Mouse (Mus musculus) thymus, adult 18-20 months (tissue): ENCODE results near the gene 1700012B09Rik.

Experiments
- DNase-seq, 2 experiments: peaks; one replicate each; pipeline ENCODE4 v3.0.0; 2022; ENCODE audit warnings: mixed read lengths in 2 of 2

The 1700012B09Rik gene

GRCm38 (mm10) chr9:14728365-14728764 is 42.5 kb downstream of the 1700012B09Rik start:
- no peak for DNase-seq

- DNase-seq: no peak
These were observed 44.2 kb downstream of the 1700012B09Rik start for GRCm38 (mm10) chr9:14726629-14727028.

GRCm38 (mm10) chr9:14726005-14726404 is 44.8 kb downstream of the 1700012B09Rik start:
- no peak for DNase-seq

GRCm38 (mm10) chr9:14724755-14725420 is 45.9 kb downstream of the 1700012B09Rik start:
- no peak for DNase-seq

GRCm38 (mm10) chr9:14721610-14722009 is 49.2 kb downstream of the 1700012B09Rik start:
- DNase-seq: no peak

- no peak for DNase-seq
These were observed 50.4 kb downstream of the 1700012B09Rik start for GRCm38 (mm10) chr9:14720384-14720783.

- no peak for DNase-seq
These were observed 52.5 kb downstream of the 1700012B09Rik start for GRCm38 (mm10) chr9:14718332-14718691.

GRCm38 (mm10) chr9:14717689-14718331 is 53.0 kb downstream of the 1700012B09Rik start:
- DNase-seq: no peak

GRCm38 (mm10) chr9:14715258-14715657 is 55.6 kb downstream of the 1700012B09Rik start:
- no peak for DNase-seq

GRCm38 (mm10) chr9:14710910-14711309 is 59.9 kb downstream of the 1700012B09Rik start:
- no peak for DNase-seq
